Mouse (Mus musculus) liver, postnatal 0 days (tissue): Measurements from ENCODE around the gene Il1rapl1.

ENCODE experiments used
- CTCF ChIP-seq: sonication (generic); IDR thresholded peaks from 2 replicates; pipeline ENCODE4 v1.5.1; 2016; ENCODE audit warnings: antibody characterized with exemption, low read depth
- EP300 ChIP-seq: IDR thresholded peaks from 2 replicates; pipeline ENCODE4 v1.6.1; 2016; ENCODE audit warnings: antibody characterized with exemption, low read depth, mild to moderate bottlenecking

DNA sequence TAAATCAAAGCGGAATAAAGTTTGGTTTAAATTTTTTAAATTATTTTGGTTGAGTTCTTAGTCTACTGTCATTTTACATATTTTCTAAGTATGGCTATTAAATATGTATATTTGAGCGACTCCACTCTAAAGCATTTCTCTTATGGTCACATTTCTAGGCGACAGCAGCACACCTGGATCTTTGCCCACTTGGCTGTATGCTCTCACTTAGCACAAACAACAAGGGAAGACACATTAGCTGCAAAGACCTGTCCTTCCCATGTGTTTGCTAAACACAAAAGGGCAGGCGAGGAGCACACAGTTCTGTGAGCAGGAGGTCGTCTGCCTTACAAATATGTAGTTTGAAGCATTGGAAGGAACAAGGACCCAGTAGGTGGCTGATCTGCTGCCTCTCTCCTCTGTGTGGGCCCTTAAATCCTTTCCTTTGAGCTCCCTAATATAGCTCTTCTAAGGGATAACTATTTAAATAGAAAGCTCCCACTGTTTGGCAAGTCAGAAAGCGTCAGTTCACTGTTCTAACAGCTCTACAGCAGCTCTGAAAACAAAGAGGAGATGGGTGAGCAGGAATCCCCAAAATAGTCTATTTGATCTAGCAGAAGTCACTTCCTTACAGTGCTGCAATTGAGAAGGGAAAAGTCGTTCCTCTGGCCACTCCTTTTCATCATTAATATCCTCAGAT lies 42.6 kb downstream of the Il1rapl1 start:
- TF ChIP-seq CTCF (no peak), EP300 (no peak)
